Mouse (Mus musculus): Measurements from ENCODE around the gene 2200002D01Rik. TPM values are rescaled to one million over a fixed set of nuclear protein-coding genes. Genes with fewer than 3 reads are reported as not detected.

The 2200002D01Rik gene
- total and polyA plus RNA-seq, 2 experiments from 2014 or later, result 1.4 TPM; not detected in 1

DNA sequence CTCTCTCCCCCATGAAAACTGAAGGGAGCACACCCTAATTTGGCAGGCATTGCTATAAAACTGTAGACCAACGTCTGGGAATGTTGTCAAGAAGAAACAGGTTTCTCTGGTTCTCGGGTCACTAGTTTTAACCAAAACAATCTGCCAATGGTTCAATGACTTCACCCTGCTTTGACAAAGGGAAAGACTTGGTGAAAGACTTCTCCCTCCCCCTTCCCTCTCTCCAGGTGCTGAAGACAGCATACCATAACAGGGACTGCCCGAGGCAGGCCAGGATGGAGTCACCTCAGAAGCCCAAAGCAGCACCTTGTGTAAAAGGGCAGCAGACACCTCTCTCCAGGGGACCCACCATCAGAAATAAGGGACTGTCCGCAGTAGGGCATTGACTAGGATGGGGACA, 18.7 kb upstream of the 2200002D01Rik start:
- 53% methylated on average over 4 of the region's 4 CpGs for WGBS
- no peaks in the 10 kb centered on the region for H3K4me1 ChIP-seq (ENCODE audit: insufficient read depth, low read length)
- DNase-seq (ENCODE audit: low spot score), result no peak

DNA sequence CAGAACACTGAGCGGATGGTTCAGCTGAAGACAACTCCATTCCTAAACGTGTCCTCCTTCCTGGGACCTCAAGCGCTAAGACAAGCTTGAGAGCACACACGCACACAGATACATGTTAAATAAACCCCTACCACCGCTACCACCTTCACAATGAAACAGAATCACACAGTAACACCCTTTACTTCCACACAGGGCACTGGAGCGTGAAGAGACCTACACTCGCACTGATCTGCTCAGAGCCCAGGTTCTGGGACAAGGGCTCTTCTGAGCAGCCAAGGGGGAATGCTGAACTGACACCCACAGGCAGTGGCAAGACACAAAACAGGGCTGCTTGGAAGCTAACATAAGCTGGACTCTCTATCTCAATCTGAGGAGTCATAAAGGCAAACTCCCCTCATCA, 17.4 kb upstream of the 2200002D01Rik start:
- no peaks in the 10 kb centered on the region for H3K9me3 ChIP-seq (ENCODE audit: low read length)
- DNase-seq (ENCODE audit: low spot score) (no peak), ATAC-seq (no peak)
- TF ChIP-seq CTCF (IDR thresholded peaks at IDR 0.05; ENCODE audit: low read depth), result no peak
- H3K36me3 ChIP-seq (ENCODE audit: insufficient read depth, low read length), result no peaks in the 10 kb centered on the region
- WGBS, result 82% methylated on average over 7 of the region's 7 CpGs
- no peak overlapping the region for H3K27ac ChIP-seq
- H3K4me2 ChIP-seq (ENCODE audit: low read depth, low read length), result no peak overlapping the region
- H3K27me3 ChIP-seq (ENCODE audit: insufficient read depth, low read length), result no peaks in the 10 kb centered on the region
- no peak overlapping the region for H3K9ac ChIP-seq (replicated peaks; ENCODE audit: low read length)
- no peak overlapping the region for H3K4me3 ChIP-seq (ENCODE audit: low read length)
- no peaks in the 10 kb centered on the region for H3K4me1 ChIP-seq (ENCODE audit: insufficient read depth, low read length)

More for the DNA sequence above, 18.7 kb upstream of the 2200002D01Rik start:
- no peak for ATAC-seq
- H3K27ac ChIP-seq, result no peak overlapping the region
- no peak overlapping the region for H3K9ac ChIP-seq (replicated peaks; ENCODE audit: low read length)
- no peak overlapping the region for H3K4me2 ChIP-seq (ENCODE audit: low read depth, low read length)
- no peak for TF ChIP-seq CTCF (IDR thresholded peaks at IDR 0.05; ENCODE audit: low read depth)
- H3K36me3 ChIP-seq (ENCODE audit: insufficient read depth, low read length), result no peaks in the 10 kb centered on the region
- no peak overlapping the region for H3K4me3 ChIP-seq (ENCODE audit: low read length)
- no peaks in the 10 kb centered on the region for H3K9me3 ChIP-seq (ENCODE audit: low read length)
- no peaks in the 10 kb centered on the region for H3K27me3 ChIP-seq (ENCODE audit: insufficient read depth, low read length)

DNA sequence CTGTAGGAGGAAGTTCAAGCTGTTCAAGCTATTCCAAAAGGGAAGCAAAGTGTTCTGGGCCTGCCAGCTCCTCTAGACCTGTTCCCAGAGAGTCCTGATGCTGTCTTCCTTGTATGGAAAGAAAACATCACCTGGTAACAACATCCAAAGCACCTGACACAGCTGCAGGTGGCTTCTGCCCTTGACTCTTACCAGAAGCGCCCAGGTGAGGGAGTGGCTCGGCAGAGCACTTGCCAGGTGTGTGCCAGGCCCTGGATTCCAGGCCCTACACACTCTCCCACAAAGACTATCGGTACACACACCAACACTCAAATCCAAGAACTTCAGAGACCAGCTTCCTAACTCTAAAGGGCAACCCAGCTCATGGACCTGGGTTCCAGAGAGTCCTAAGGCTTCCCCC, 15.6 kb upstream of the 2200002D01Rik start:
- Histone ChIP-seq H3K4me2 (ENCODE audit: low read depth, low read length) (no peak overlapping the region), H3K4me1 (ENCODE audit: insufficient read depth, low read length) (no peaks in the 10 kb centered on the region), H3K27me3 (ENCODE audit: insufficient read depth, low read length) (no peaks in the 10 kb centered on the region), H3K27ac (no peak overlapping the region), H3K9me3 (ENCODE audit: low read length) (no peaks in the 10 kb centered on the region), H3K9ac (replicated peaks; ENCODE audit: low read length) (no peak overlapping the region), H3K36me3 (ENCODE audit: insufficient read depth, low read length) (no peaks in the 10 kb centered on the region), H3K4me3 (ENCODE audit: low read length) (no peak overlapping the region)
- ATAC-seq (no peak), DNase-seq (ENCODE audit: low spot score) (no peak)
- no peak for TF ChIP-seq CTCF (IDR thresholded peaks at IDR 0.05; ENCODE audit: low read depth)
- 91% methylated on average over 3 of the region's 3 CpGs for WGBS

DNA sequence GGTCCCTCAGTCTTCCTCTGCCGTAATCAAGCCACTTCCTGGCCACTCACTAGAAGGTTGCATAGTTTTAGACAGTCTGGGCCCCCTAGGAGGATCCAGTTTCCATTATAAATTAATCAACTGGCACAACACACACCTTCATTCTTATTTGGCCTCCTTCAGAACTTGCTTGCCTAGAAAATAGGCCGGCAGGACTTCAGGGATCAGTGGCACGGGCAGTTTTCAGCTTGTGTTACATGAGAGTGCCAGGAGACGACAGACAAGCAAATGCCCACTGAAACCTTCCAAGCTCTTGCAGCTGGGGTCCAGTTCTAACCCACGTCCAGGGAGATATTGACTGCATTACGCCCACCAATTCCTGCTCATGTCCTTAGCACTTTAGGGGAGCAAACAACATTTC, 13.9 kb upstream of the 2200002D01Rik start:
- no peak overlapping the region for H3K4me3 ChIP-seq (ENCODE audit: low read length)
- TF ChIP-seq CTCF (IDR thresholded peaks at IDR 0.05; ENCODE audit: low read depth), result no peak
- no peak overlapping the region for H3K9ac ChIP-seq (replicated peaks; ENCODE audit: low read length)
- no peaks in the 10 kb centered on the region for H3K9me3 ChIP-seq (ENCODE audit: low read length)
- ATAC-seq (no peak), DNase-seq (ENCODE audit: low spot score) (no peak)
- 76% methylated on average over 6 of the region's 6 CpGs for WGBS
- no peaks in the 10 kb centered on the region for H3K36me3 ChIP-seq (ENCODE audit: insufficient read depth, low read length)
- no peaks in the 10 kb centered on the region for H3K4me1 ChIP-seq (ENCODE audit: insufficient read depth, low read length)
- no peak overlapping the region for H3K27ac ChIP-seq
- no peaks in the 10 kb centered on the region for H3K27me3 ChIP-seq (ENCODE audit: insufficient read depth, low read length)
- no peak overlapping the region for H3K4me2 ChIP-seq (ENCODE audit: low read depth, low read length)

DNA sequence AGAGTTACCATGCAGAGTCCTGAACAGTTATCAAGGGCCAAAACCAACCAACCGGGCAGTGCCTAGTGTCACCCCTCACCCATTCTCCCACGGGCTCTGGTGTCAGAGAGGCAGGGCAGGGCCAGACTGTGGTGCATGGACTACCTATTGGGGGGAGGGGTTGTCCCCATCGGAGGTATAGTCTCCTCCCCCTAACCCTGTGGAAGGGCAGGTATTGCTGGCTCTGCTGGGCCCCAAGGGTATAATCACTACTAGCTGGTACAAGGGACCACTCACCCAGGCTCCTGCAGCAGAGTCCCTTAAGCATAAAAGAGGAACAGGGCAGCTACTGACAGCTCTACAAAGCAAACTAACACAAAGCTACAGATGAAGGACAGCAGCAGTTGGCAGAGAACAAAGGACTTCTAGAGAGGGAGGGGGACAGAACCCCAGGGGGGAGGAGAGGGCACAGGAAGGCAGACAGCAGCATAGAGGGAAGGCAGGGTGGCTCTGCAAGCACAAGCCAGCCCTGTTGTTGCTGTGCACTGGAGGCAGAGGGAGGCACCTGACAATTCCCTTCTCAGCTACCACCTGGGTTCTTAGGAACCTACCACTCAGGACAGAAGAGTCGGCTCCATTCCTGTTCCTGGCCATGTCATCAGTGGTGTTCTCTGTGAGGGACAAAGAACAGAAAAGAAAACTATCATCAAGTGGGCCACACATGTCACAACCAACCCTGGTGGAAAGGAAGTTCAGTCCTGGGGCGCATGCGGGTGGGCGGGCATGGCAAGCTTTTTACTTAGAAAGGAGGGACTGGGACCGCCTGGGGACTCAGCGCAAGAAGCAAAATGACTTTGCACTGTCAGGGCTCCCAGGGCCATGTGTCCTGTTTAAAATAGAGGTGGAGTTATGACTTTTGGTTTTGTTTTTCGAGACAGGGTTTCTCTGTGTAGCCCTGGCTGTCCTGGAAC, 11.8 kb upstream of the 2200002D01Rik start:
- no peaks in the 10 kb centered on the region for H3K9me3 ChIP-seq (ENCODE audit: low read length)
- no peaks in the 10 kb centered on the region for H3K4me1 ChIP-seq (ENCODE audit: insufficient read depth, low read length)
- H3K4me3 ChIP-seq (ENCODE audit: low read length), result no peak overlapping the region
- ATAC-seq (no peak), DNase-seq (ENCODE audit: low spot score) (no peak)
- no peak for TF ChIP-seq CTCF (IDR thresholded peaks at IDR 0.05; ENCODE audit: low read depth)
- H3K9ac ChIP-seq (replicated peaks; ENCODE audit: low read length), result no peak overlapping the region
- H3K27ac ChIP-seq, result no peak overlapping the region
- no peaks in the 10 kb centered on the region for H3K27me3 ChIP-seq (ENCODE audit: insufficient read depth, low read length)
- no peak overlapping the region for H3K4me2 ChIP-seq (ENCODE audit: low read depth, low read length)
- no peaks in the 10 kb centered on the region for H3K36me3 ChIP-seq (ENCODE audit: insufficient read depth, low read length)
- WGBS, result 58% methylated on average over 10 of the region's 10 CpGs

DNA sequence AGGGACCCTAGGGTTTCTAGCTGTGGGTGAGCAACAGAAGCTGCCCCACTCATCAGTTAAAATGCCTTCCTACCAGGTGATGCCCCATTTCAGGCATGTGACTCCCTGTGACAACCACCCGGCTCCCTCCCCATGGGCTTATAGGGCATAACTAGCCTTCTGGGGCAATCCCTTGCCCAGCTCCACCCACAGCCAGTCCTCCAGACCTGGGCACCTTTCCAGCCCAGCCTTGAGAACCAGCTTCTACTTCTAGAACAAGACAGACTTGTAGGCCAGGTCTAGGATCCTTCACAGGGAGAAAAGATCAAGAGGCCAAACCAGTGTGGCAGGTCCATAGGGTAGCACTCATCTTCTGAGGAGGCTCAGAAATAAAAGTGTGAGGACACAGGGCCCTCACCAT, 9.1 kb upstream of the 2200002D01Rik start:
- no peak overlapping the region for H3K4me3 ChIP-seq (ENCODE audit: low read length)
- H3K9me3 ChIP-seq (ENCODE audit: low read length), result no peaks in the 10 kb centered on the region
- no peak for ATAC-seq
- H3K4me1 ChIP-seq (ENCODE audit: insufficient read depth, low read length), result no peaks in the 10 kb centered on the region
- WGBS, result 90% methylated on average over 1 of the region's 1 CpGs
- H3K9ac ChIP-seq (replicated peaks; ENCODE audit: low read length), result no peak overlapping the region
- no peak for TF ChIP-seq CTCF (IDR thresholded peaks at IDR 0.05; ENCODE audit: low read depth)
- no peaks in the 10 kb centered on the region for H3K27me3 ChIP-seq (ENCODE audit: insufficient read depth, low read length)
- H3K4me2 ChIP-seq (ENCODE audit: low read depth, low read length), result no peak overlapping the region
- no peak overlapping the region for H3K27ac ChIP-seq
- no peaks in the 10 kb centered on the region for H3K36me3 ChIP-seq (ENCODE audit: insufficient read depth, low read length)
- DNase-seq (ENCODE audit: low spot score), result no peak

DNA sequence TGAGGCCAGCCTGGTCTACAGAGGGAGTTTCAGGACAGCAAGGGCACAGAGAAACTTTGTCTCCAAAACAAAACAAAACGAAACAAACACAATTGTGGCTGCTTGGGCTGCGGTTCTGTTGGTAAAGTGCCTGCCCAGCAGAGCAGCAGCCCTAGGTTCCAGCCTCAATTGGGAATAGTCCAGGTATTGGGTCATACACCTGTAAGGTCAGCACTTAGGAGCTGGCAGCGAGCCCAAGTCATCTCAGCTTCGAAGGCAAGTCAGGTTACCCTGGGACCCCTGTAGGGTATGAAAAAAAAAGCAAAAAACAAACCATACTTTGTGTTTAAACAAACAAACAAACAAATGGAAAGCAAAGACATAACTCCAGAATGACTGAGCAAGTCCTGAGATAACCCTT, 7.6 kb upstream of the 2200002D01Rik start:
- no peaks in the 10 kb centered on the region for H3K4me1 ChIP-seq (ENCODE audit: insufficient read depth, low read length)
- H3K27ac ChIP-seq, result no peak overlapping the region
- no peak for DNase-seq (ENCODE audit: low spot score)
- no peak for ATAC-seq
- WGBS, result 80% methylated on average over 4 of the region's 4 CpGs
- H3K9ac ChIP-seq (replicated peaks; ENCODE audit: low read length), result no peak overlapping the region
- H3K4me2 ChIP-seq (ENCODE audit: low read depth, low read length), result no peak overlapping the region
- TF ChIP-seq CTCF (IDR thresholded peaks at IDR 0.05; ENCODE audit: low read depth), result no peak
- H3K36me3 ChIP-seq (ENCODE audit: insufficient read depth, low read length), result no peaks in the 10 kb centered on the region
- no peaks in the 10 kb centered on the region for H3K9me3 ChIP-seq (ENCODE audit: low read length)
- no peak overlapping the region for H3K4me3 ChIP-seq (ENCODE audit: low read length)
- no peaks in the 10 kb centered on the region for H3K27me3 ChIP-seq (ENCODE audit: insufficient read depth, low read length)
